Mouse (Mus musculus): ENCODE measurements around the gene Ogg1. TPM values are rescaled to one million over a fixed set of nuclear protein-coding genes. Genes with fewer than 3 reads are reported as not detected.

The Ogg1 gene
- total RNA-seq (2023): 11.9 and 13.8 TPM in 2 replicates

DNA sequence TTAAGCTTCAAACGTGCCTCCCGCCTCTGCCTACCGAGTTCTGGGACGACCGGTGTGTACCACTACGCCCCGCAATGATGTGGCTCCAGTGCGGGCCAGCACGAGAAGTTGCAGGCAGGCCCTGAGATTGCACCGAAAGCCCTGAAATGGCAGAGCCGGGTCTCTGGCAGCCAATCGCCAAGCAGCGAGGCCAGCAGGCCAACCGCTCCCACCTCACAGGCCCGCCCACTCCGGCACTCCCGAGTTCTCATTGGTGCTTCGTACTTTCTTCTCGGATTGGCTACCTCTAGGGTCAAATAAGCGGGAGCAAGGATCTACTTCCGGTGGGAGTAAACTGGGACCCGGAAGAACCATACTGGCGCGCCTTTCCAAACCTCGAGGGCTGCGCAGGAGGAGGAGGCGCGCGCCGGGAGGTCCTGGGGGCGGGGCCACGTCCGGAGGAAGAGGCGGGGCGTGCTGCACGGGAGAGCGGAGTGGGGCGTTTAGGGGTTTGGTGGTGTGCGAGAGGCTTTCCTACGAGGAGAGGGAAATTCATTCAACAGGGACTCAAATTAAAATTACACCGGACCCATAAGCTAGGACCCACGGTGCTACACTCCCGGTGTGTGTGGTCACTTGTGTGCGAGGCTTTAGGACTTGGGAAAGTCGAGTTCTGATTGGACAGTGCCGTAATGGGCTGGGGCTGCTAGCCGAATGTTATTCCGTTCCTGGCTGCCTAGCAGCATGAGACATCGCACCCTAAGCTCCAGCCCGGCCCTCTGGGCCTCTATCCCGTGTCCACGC is at the start of gene Ogg1:
Gene Ogg1, plus strand, starts transcription at position 440 of the 783 bp plus-strand sequence.

DNA sequence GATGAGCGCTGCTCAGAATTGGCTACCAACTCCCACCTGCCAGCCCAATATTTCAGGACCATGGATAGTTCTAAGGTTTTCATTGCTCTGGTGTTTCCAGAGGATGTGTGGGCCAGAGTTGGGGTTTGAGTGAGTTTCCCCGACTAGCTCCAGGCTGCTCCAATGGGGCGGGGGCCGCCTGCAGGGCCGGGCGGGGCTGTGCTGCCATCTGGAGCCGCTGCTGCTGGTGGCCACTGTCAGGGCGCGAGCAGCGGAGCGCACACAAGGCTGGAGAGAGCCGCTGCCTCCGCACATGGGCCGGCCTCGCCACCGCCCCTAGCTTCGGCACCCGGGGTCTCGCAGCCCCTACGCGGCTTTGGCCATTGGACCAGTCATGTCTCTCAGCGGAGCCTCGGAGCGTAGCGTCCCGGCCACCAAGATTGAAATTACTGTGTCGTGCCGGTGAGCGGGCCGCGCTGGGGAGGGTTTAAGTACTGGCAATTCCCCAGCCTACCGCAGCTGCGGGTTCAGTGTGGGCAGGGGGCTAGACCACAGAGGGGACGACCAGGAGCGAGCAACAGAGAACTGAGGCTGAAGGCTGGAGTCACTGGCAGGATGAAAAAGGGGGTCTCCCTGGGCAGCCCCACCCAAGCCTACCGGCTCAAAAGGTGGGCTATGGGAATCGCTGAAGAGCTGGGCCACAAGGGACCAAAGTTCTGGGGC is 44.5 kb upstream of the Ogg1 start, which contains the start of gene Cpne9:
Gene Cpne9, plus strand, starts transcription at position 207 of the 702 bp plus-strand sequence.

DNA sequence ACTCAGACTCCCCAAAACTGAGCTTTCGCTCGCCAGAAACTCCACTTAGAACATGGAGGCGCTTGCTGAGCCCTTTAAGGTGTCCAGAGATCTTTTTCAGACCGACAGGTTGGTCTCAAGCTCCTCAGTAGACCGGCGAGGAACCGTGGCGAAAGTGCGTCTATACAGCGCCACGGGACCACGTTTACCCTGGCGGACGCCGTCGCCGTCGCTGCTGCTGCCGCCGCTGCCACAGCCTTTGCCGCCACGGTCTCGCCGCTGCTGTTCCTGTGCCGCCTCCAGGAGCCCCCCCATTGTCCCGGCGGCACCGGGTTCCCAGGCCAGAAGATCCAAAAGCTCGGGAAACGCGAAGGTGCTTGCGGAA is 19.8 kb upstream of the Ogg1 start, which contains the start of gene Brpf1:
Gene Brpf1, plus strand, starts transcription at position 152 of the 364 bp plus-strand sequence.

DNA sequence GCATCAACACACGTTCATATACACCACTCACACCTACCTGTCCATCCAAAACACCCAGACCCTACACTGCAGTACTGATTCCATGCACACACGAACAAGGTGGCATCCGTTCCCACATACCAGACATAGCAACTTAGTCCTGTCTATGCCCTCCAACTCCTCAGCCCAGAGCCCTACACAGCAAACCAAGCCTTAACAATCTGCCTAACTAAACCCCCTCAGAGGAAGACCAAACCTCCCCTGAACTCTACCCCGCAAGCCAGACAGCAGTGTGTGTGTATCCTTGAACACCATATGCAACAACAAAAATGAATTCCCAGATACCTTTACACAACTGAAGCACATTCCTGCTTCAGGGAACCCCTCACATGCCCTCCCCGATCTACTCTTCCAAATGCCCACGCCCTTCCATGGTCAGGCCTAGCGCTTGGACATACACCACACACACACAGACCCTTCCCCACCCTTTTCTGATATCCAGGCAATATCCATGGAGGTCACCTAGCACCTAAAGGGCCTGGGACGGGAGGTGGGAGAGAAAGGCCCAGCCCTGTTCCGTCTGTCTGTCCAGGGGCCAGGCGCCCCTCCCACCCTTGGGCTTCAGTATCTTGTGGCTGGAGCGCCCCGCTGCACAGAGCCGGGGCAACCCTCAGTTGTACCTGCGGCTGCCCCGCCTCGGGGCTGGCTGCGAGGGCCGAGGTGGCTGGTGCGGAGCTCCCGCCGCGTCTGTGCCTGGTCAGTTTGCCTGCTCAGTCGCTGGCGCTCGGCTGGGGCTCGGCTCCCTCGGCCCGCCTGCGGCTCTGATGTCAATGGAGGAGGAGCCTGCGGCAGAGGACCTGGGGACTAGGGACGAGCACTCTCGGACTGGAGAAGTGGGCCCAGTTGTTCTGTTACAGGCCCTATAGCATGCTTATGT is 16.7 kb downstream of the Ogg1 start, which contains the start of gene Camk1:
Gene Camk1, minus strand, starts transcription at position 808 of the 916 bp plus-strand sequence.

DNA sequence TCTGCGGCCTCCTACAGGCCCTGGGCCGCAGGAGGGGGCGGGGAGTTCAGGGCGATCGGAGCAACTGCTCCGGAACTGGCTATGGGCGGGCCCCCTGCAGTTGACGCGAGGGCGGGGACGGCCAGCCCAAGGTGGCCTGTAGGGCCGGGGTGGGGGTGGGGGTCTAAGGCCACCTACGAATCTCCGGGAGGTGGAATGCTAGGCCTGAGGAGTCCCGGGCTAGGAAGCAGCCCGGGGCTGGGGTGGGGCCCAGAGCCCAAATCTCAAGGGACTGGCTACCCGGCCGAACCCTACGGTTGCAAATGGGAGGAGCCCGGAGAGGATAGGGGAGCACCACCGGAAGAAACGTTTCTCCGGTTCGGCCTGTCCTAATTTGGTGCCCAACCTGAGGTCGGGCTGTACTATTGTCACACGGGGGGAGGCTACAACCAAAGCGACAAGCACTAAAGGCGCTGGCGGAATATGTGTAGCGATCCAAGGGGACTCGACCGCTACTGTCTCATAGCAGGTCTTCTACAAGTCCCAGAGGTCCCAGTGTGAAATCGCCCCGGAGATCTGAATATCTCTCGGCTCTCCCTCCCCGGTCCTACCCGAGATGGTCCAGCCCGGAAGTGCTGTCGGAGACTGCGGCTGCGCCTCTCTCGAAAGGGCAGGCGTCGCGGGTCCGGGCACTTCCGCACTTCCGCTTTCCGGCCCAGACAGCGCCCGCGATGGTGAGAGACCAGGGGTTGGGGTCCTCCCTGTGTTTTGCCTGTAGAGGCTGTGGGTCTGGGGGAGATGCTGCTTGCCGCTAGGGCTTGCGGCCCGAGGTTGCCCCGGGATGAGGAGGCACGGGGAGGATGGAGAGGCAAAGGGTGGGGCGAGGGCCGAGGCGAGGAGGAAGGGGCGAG is 51.0 kb downstream of the Ogg1 start, which contains the start of the genes Tada3 and Arpc4:
Gene Tada3, minus strand, starts transcription at position 388 of the 890 bp plus-strand sequence.
Gene Arpc4, plus strand, starts transcription at position 620 of the 890 bp plus-strand sequence.

Other genes with a start within 250 kb of the Ogg1 start
- gene Setd5, start 249.6 kb upstream of the Ogg1 start, total RNA-seq (2023): 52.0 and 79.0 TPM in 2 replicates
- 0.44 and 0.66 TPM in 2 replicates for gene Lhfpl4, start 131.6 kb upstream of the Ogg1 start, total RNA-seq (2023)
- 64.5 and 81.3 TPM in 2 replicates for gene Mtmr14, start 89.1 kb upstream of the Ogg1 start, total RNA-seq (2023)
- gene Cpne9, start 44.7 kb upstream of the Ogg1 start, total RNA-seq (2023): 0.54 and 0.95 TPM in 2 replicates
- 130 and 175 TPM in 2 replicates for gene Brpf1, start 19.8 kb upstream of the Ogg1 start, total RNA-seq (2023)
- gene Camk1, start 17.0 kb downstream of the Ogg1 start, total RNA-seq (2023): 24.6 and 26.1 TPM in 2 replicates
- gene Tada3, start 50.9 kb downstream of the Ogg1 start, total RNA-seq (2023): 21.5 and 31.0 TPM in 2 replicates
- 502 and 519 TPM in 2 replicates for gene Arpc4, start 51.1 kb downstream of the Ogg1 start, total RNA-seq (2023)
- 34.0 and 50.2 TPM in 2 replicates for gene Ttll3, start 62.3 kb downstream of the Ogg1 start, total RNA-seq (2023)
- gene Rpusd3, start 92.4 kb downstream of the Ogg1 start, total RNA-seq (2023): 0.60 and 0.68 TPM in 2 replicates
- not detected in 2 replicates for gene Cidec, start 108.8 kb downstream of the Ogg1 start, total RNA-seq (2023)
- gene Jagn1, start 115.6 kb downstream of the Ogg1 start, total RNA-seq (2023): 8.3 and 8.5 TPM in 2 replicates
- 0.20 TPM in 1 of 2 replicates, not detected in the other for gene Il17re, start 131.5 kb downstream of the Ogg1 start, total RNA-seq (2023)
- gene Il17rc, start 144.5 kb downstream of the Ogg1 start, total RNA-seq (2023): not detected in 2 replicates
- gene Creld1, start 156.3 kb downstream of the Ogg1 start, total RNA-seq (2023): 1.9 and 3.9 TPM in 2 replicates
- not detected in 2 replicates for gene Prrt3, start 175.0 kb downstream of the Ogg1 start, total RNA-seq (2023)
- 54.7 and 58.4 TPM in 2 replicates for gene Emc3, start 204.7 kb downstream of the Ogg1 start, total RNA-seq (2023)
- 14.4 and 15.2 TPM in 2 replicates for gene Fancd2, start 204.7 kb downstream of the Ogg1 start, total RNA-seq (2023)

All from neutrophil, adult 65 days (primary cell).